Mouse (Mus musculus) stomach, embryonic 15.5 days (tissue): ENCODE data around the gene Ppp1r16b. TPM values are rescaled to one million over a fixed set of nuclear protein-coding genes. Genes with fewer than 3 reads are reported as not detected.

Source experiments
- ATAC-seq: fragments of 200-750 bp; cut with Nextera tagmentation; 2 replicates; pipeline ENCODE4 v1.8.0; 2017; ENCODE audit warnings: low read depth, moderate number of reproducible peaks, moderate TSS enrichment; ENCODE audit not compliant: insufficient read depth, low FRiP score
- H3K27ac ChIP-seq: fragments of 300-500 bp; sonication (generic); 2 replicates; pipeline ENCODE4 v1.5.1; 2015; ENCODE audit warnings: mild to moderate bottlenecking, inconsistent platforms
- H3K27me3 ChIP-seq: fragments of 300-500 bp; sonication (generic); replicated peaks from 2 replicates; pipeline ENCODE4 v1.6.1; 2015; ENCODE audit warnings: inconsistent platforms
- H3K36me3 ChIP-seq: fragments of 300-500 bp; sonication (generic); 2 replicates; pipeline ENCODE4 v1.6.1; 2015; ENCODE audit warnings: inconsistent platforms
- H3K4me1 ChIP-seq: fragments of 300-500 bp; sonication (generic); 2 replicates; pipeline ENCODE4 v1.6.1; 2015; ENCODE audit warnings: inconsistent platforms
- H3K4me2 ChIP-seq: fragments of 300-500 bp; sonication (generic); 2 replicates; pipeline ENCODE4 v1.6.1; 2015; ENCODE audit warnings: mild to moderate bottlenecking, inconsistent platforms
- H3K4me3 ChIP-seq: fragments of 300-500 bp; sonication (generic); replicated peaks from 2 replicates; pipeline ENCODE4 v1.5.1; 2015; ENCODE audit warnings: inconsistent platforms
- H3K9ac ChIP-seq: fragments of 300-500 bp; sonication (generic); 2 replicates; pipeline ENCODE4 v1.6.1; 2015; ENCODE audit warnings: inconsistent platforms
- H3K9me3 ChIP-seq: fragments of 300-500 bp; sonication (generic); 2 replicates; pipeline ENCODE4 v1.6.1; 2016; ENCODE audit warnings: inconsistent platforms
- WGBS: fragments of 180-500 bp; shearing (Covaris S2); methylation state at CpG from one replicate; pipeline ENCODE4 v1.1.7; 2015; 5-methylcytosine and 5-hydroxymethylcytosine counted together
- polyA plus RNA-seq: library from polyadenylated mRNA; unstranded; fragments of >200 nt; fragmentation: Nextera tagmentation; extraction: Ambion mirVana; gene quantifications from 2 replicates; pipeline ENCODE4 v1.2.1, GENCODE M21; 2015

The Ppp1r16b gene
- polyA plus RNA-seq, 1 experiment from 2014 or later, result 4.2 TPM

DNA sequence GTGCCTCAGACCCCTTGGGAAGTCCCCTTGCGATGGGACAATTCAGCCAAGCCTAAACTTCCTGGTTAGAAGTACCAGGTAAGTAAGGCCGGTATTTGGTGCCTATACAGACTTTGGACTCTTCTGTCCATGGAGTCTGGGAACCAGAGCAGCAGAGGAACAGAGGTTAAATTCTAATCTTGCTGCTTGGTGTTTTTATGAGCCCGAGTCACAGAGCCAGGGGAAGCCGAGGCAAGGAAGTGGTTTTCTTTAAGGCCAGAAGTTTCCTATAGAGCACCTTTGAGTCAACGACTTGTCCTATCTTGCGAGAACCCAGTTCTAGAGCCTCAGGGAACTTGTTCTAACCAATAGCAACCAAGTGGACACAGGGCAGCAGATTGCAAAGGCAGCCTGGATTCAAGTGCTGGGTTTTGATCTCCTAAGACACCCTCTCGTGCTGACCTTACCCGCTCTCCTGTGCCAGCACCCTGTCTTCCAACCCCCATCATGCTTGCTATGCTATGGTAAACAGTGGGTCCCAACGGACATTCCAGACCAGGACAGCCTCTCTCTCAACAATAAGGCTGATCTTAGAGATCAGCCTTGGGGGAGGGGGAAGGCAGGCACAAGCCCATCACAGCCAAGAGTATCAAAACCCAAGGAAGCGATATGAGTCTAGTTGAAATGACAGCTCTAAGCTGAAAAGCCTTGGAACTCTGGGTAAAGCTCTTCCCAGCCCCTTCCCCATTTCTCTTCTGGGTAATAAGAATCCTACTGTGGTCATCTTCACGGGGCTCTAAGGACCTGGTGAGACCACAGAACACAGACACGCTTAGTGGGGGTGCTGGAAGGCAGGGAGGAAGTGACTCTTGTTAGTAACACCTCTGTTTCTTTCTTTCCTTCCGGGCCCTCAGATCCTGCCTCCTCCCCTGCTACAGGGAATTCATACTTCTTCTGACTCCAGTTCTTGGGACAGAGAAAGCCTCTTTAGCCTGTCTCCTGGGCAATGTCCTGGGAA is 4.3 kb downstream of the Ppp1r16b start:
- H3K4me2 ChIP-seq, result no peak overlapping the region
- WGBS, result 64% methylated on average over 13 of the region's 13 CpGs
- H3K4me3 ChIP-seq, result no peak overlapping the region

DNA sequence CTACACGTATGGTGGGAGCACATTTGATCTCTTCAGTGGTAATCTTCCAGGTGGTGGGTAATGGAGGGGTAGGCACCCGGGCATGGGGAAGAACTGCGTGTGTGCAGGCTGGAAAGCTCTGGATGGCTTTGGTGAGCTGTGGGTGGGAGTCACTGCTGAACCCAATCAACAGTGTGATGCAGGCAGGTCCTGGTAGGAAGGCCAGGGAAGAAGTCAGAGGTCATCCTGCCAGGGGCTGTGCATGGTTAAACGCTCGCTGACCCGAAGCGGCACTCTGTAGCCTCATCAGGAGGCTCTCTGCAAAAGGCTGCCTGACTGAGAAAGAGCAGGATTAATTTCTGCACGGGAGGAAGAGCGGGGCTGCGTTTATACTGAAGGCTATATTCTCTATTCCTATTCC is 5.4 kb downstream of the Ppp1r16b start:
- Histone ChIP-seq H3K27ac (no peak overlapping the region), H3K4me2 (no peak overlapping the region), H3K27me3 (peaks cover 46% of the 10 kb centered on the region), H3K4me3 (no peak overlapping the region), H3K9ac (no peak overlapping the region), H3K4me1 (peaks cover 21% of the 10 kb centered on the region), H3K36me3 (no peaks in the 10 kb centered on the region), H3K9me3 (no peaks in the 10 kb centered on the region)
- no peak for ATAC-seq
- 52% methylated on average over 10 of the region's 10 CpGs for WGBS

More for the DNA sequence above, 4.3 kb downstream of the Ppp1r16b start:
- H3K9me3 ChIP-seq, result no peaks in the 10 kb centered on the region
- H3K9ac ChIP-seq, result no peak overlapping the region
- no peak overlapping the region for H3K27ac ChIP-seq
- peaks cover 21% of the 10 kb centered on the region for H3K4me1 ChIP-seq
- no peak for ATAC-seq
- H3K27me3 ChIP-seq, result peaks cover 46% of the 10 kb centered on the region
- H3K36me3 ChIP-seq, result no peaks in the 10 kb centered on the region

DNA sequence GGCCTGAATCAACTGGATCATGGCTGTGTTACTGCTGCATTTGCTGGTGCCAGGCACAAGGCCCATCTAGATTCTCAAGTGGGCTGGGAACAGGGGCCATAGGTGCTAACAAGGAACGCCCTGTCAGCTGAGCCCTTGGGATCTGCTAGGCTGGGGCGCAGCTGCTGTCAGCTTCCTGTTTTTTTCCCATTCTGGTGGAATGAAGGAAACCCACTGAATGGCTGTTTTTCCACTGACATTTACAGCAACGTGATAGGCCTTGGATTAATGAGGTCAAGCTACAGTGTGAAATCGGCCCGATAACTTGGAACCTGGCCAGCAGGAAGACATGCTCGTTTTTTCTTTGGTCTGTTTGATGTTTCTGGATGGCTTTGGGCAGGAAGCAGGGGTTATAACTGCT is 7.6 kb downstream of the Ppp1r16b start:
- H3K9me3 ChIP-seq, result no peaks in the 10 kb centered on the region
- no peak overlapping the region for H3K4me3 ChIP-seq
- H3K4me1 ChIP-seq, result peaks cover 7% of the 10 kb centered on the region; the same call in 1 of the 2 replicates
- H3K4me2 ChIP-seq, result no peak overlapping the region
- H3K36me3 ChIP-seq, result no peaks in the 10 kb centered on the region
- no peak overlapping the region for H3K9ac ChIP-seq
- H3K27ac ChIP-seq, result no peak overlapping the region
- ATAC-seq, result peak; percentile 63; the same call in 1 of the 2 replicates
- peaks cover 28% of the 10 kb centered on the region for H3K27me3 ChIP-seq
- 21% methylated on average over 6 of the region's 6 CpGs for WGBS

DNA sequence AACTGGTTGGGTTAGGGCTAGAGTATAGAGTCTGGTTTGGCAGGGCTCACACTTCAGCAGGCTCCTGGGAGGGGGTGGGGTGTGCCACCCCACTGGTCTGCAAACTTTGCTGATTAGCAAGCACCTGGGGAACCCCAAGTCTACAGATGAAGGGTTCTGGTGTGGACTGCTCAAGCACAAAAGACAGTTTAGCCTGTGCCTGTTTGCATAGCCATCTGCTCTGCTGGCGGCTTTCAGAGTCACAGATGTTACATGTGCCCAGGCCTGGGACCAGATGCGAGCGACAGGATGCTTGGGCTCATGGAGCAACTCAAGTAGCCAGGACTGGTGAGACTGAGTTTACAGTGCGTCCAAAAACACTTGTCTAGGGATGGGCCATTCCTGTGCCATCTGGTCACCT is 8.3 kb downstream of the Ppp1r16b start:
- H3K27me3 ChIP-seq, result peaks cover 22% of the 10 kb centered on the region
- H3K9ac ChIP-seq, result no peak overlapping the region
- H3K36me3 ChIP-seq, result no peaks in the 10 kb centered on the region
- no peaks in the 10 kb centered on the region for H3K9me3 ChIP-seq
- H3K4me1 ChIP-seq, result peaks cover 2% of the 10 kb centered on the region; the same call in 1 of the 2 replicates
- 59% methylated on average over 4 of the region's 4 CpGs for WGBS
- no peak overlapping the region for H3K4me3 ChIP-seq
- H3K27ac ChIP-seq, result peak overlapping the region; percentile 16; the same call in 1 of the 2 replicates
- no peak overlapping the region for H3K4me2 ChIP-seq
- no peak for ATAC-seq

DNA sequence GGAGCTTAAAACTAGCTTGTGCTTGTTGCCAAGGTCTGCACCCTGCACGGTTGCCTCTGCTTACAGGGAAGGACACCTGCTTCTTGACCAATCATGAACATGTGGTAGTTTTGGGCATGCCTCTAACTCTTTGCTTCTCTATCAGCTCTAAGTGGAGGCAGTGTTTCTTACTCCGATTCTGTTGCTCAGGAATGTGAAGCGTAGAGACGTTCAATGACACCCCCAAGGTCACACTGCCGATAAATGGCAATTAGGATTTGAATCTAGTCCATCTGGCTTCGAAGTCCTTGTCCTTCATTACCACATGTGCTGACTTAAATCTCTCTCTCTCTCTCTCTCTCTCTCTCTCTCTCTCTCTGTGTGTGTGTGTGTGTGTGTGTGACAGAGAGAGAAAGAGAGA is 8.9 kb downstream of the Ppp1r16b start:
- no peak overlapping the region for H3K4me3 ChIP-seq
- H3K9ac ChIP-seq, result no peak overlapping the region
- no peaks in the 10 kb centered on the region for H3K9me3 ChIP-seq
- H3K27ac ChIP-seq, result no peak overlapping the region
- H3K36me3 ChIP-seq, result no peaks in the 10 kb centered on the region
- no peak for ATAC-seq
- H3K27me3 ChIP-seq, result peaks cover 15% of the 10 kb centered on the region; the same call in 1 of the 2 replicates
- WGBS, result 74% methylated on average over 6 of the region's 6 CpGs
- H3K4me2 ChIP-seq, result no peak overlapping the region
- no peaks in the 10 kb centered on the region for H3K4me1 ChIP-seq

DNA sequence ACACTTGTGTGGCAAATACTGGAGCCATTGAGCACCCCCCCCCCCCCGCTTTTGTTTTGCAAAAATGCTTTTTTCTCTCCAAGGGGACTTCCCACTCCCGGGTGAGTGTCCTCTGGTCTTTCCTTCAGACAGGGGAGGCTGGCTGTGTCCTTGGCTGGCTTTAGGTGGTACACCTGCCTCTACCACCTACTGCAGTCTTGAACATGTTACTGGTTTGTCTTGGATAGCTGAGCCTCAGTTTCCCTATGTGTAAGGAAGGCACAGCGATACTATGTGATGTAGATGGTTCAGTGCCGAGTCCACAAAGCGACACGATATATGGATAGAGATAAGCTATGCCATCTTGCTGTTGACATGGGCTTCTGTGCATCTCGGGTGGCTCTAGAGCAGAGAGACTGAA is 9.6 kb downstream of the Ppp1r16b start:
- ATAC-seq, result no peak
- Histone ChIP-seq H3K9me3 (no peaks in the 10 kb centered on the region), H3K27ac (no peak overlapping the region), H3K9ac (no peak overlapping the region), H3K36me3 (no peaks in the 10 kb centered on the region), H3K4me2 (no peak overlapping the region), H3K27me3 (peaks cover 9% of the 10 kb centered on the region; the same call in 1 of the 2 replicates), H3K4me3 (no peak overlapping the region), H3K4me1 (no peaks in the 10 kb centered on the region)
- 76% methylated on average over 7 of the region's 7 CpGs for whole genome bisulfite sequencing

DNA sequence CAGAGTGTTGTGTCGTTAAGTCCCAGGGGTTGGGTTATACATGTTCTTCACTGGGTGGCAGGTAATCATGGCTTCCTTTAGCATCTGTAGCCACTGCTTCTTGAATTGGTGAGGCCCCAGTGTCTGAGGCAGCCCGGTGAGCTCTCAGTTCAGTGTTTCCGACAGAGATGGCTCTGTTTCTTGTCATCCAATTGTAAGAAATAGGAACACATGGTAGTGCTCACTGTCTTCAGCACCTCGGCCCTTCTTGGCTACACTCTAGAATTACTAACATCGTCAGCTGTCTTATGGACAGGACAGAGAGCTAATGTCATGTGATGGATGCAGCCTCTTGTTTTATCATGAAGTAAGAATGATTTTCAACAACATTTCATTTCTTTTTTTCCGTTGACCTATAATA is 10.0 kb downstream of the Ppp1r16b start:
- Histone ChIP-seq H3K27ac (no peak overlapping the region), H3K36me3 (no peaks in the 10 kb centered on the region), H3K9ac (no peak overlapping the region), H3K4me2 (no peak overlapping the region), H3K9me3 (no peaks in the 10 kb centered on the region), H3K4me1 (no peaks in the 10 kb centered on the region), H3K27me3 (0 out of 2 replicates have a peak, but pooled peaks cover 5% of the 10 kb centered on the region), H3K4me3 (no peak overlapping the region)
- ATAC-seq, result no peak
- 54% methylated on average over 6 of the region's 6 CpGs for WGBS

DNA sequence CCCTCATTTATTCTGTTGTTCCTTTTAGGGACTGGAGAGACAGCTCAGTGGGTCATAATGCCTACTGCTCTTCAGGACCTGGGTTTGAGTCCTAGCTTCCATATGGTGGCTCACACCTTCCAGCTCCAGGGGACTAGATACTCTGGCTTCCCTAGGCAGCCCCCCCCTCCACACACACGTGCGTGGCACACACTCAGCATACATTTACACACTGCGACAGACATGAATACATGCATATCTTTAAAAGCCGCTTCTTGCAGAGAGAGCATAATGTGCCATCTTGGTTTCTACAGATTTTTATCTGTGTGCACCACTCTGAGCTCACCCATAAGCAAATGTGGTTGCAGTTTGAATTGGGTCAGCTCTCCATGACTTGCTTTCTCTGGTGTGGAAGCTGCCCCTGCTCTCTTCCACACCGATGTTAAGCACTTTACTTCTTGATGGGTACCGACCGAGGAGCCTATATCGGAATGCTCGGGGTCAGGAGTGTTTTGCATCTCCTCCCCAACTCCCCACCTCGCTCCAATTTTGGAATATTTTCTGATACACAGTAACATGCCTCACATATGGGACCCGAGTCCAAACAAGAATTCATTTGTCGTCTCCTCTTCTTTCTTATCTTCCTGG is 10.8 kb downstream of the Ppp1r16b start:
- Histone ChIP-seq H3K36me3 (no peaks in the 10 kb centered on the region), H3K9ac (no peak overlapping the region), H3K4me2 (no peak overlapping the region), H3K4me1 (no peaks in the 10 kb centered on the region), H3K27me3 (no peaks in the 10 kb centered on the region), H3K9me3 (no peaks in the 10 kb centered on the region), H3K27ac (no peak overlapping the region), H3K4me3 (no peak overlapping the region)
- no peak for ATAC-seq
- 86% methylated on average over 12 of the region's 12 CpGs for WGBS

DNA sequence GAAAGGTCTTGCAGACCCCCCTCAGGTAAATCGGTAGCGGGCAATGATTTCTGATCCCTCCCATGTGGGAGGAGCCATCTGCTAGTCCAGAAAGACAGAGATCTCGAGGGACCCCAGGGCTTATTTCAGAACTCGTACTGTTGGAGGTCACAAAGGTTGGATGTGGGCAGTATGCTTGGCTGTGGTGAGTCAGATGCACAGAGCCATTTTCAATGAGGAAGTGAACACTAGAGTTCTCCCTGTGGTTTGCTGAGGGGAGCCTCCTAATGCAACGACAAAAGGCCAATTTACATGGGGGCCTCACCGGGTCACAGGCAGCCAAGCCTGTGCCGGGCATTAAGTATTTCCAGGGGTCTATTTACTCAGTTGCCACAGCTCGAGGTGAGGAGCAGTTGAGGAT is 12.7 kb downstream of the Ppp1r16b start:
- no peaks in the 10 kb centered on the region for H3K9me3 ChIP-seq
- H3K27ac ChIP-seq, result no peak overlapping the region
- H3K9ac ChIP-seq, result no peak overlapping the region
- no peaks in the 10 kb centered on the region for H3K27me3 ChIP-seq
- H3K4me1 ChIP-seq, result no peaks in the 10 kb centered on the region
- no peak for ATAC-seq
- H3K4me3 ChIP-seq, result no peak overlapping the region
- H3K4me2 ChIP-seq, result no peak overlapping the region
- WGBS, result 56% methylated on average over 8 of the region's 8 CpGs
- no peaks in the 10 kb centered on the region for H3K36me3 ChIP-seq

DNA sequence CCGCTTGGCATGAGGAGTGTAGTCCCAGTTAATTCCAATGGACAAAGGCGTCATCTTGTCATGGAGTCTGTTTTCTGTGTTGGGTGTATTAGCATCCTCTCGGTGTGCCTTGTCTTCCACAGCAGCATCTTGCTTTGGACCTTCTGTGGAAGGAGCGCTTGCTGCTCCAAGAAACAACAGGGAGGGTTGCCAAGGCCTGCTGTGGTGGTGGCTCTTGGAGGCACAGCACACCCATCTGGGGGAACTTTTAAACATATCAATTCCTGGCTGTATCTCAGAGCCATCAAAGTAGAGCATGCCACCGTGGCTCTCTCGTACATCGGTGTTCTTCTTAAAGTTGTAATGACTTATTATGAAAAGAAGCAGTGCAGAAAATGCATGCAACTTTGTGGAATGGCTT is 13.9 kb downstream of the Ppp1r16b start:
- H3K4me3 ChIP-seq, result no peak overlapping the region

DNA sequence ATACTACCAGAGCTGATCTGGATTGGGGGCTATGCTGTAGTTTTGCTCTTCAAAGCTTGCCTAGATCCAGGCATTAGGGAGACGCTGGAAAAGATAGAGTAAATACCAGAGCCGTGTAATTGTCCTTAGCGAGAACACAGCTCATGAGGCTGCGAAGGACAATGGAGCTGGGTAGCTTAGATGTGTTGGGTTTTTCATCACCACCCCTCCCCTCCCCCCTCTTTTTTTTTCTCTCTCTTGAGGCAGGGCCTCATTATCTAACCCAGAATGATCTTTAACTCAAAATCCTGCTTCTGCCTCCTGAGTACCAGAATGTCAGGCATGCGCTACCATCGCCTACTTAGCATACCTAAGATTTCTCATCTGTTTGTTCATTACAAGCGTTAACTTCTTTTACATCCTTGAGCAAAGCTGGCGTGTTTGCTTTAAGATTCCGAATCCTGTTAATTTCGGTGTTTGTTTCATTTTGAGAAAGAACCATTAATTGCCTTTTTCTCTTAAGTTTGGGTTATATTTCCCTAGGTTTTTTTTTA is 15.2 kb downstream of the Ppp1r16b start:
- H3K4me2 ChIP-seq, result no peak overlapping the region
- H3K9me3 ChIP-seq, result no peaks in the 10 kb centered on the region
- H3K27me3 ChIP-seq, result no peaks in the 10 kb centered on the region
- 69% methylated on average over 10 of the region's 10 CpGs for WGBS
- no peak overlapping the region for H3K27ac ChIP-seq
- ATAC-seq, result no peak
- H3K36me3 ChIP-seq, result no peaks in the 10 kb centered on the region
- no peak overlapping the region for H3K4me3 ChIP-seq
- H3K4me1 ChIP-seq, result no peaks in the 10 kb centered on the region
- no peak overlapping the region for H3K9ac ChIP-seq

More for the DNA sequence above, 13.9 kb downstream of the Ppp1r16b start:
- Histone ChIP-seq H3K4me2 (no peak overlapping the region), H3K27me3 (no peaks in the 10 kb centered on the region), H3K4me1 (no peaks in the 10 kb centered on the region), H3K9me3 (no peaks in the 10 kb centered on the region), H3K9ac (no peak overlapping the region), H3K36me3 (no peaks in the 10 kb centered on the region), H3K27ac (no peak overlapping the region)
- no peak for ATAC-seq
- WGBS, result 91% methylated on average over 7 of the region's 7 CpGs

DNA sequence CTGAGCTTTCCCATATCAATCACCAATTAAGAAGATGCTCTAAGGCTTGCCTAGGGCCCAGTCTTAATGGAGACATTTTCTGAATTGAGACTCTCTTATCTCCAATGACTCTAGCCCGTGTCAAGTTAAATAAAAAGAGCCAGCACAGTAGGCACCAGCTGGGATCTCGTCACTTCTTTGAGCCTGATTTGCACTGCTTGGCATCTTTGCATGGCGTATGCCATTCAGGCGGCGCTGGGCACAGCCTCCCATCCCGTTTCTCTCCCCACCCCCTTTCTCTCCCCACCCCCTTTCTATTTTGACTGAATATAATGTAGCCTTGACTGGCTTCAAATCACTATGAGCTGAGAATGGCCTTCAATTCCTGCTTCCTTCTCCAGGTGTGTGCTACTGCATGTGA is 16.5 kb downstream of the Ppp1r16b start:
- 81% methylated on average over 6 of the region's 6 CpGs for WGBS
- Histone ChIP-seq H3K9me3 (no peaks in the 10 kb centered on the region), H3K4me2 (no peak overlapping the region), H3K27ac (no peak overlapping the region), H3K27me3 (no peaks in the 10 kb centered on the region), H3K4me1 (no peaks in the 10 kb centered on the region), H3K4me3 (no peak overlapping the region), H3K36me3 (no peaks in the 10 kb centered on the region), H3K9ac (no peak overlapping the region)
- ATAC-seq, result no peak
